Mouse (Mus musculus) inflammation-experienced regulatory T-cells, adult 6 months (primary cell): Measurements from ENCODE around the gene Scarb1. TPM values are rescaled to one million over a fixed set of nuclear protein-coding genes. Genes with fewer than 3 reads are reported as not detected.

Source experiments
- ATAC-seq: one replicate; pipeline ENCODE4 v1.8.0; 2017
- polyA plus RNA-seq, 3 experiments: library from polyadenylated mRNA; unstranded; fragments of 100-300 nt; shearing (Covaris generic); gene quantifications; one replicate each; pipeline ENCODE4 v1.2.1; 2017

Gene Scarb1
- polyA plus RNA-seq, 3 experiments from 2014 or later, result 3.7 to 11.8 (median 6.6) TPM

GRCm38 (mm10) chr5:125269399-125269798 is 71.5 kb downstream of the Scarb1 start:
- ATAC-seq, result no peak

GRCm38 (mm10) chr5:125268033-125268765 is 72.7 kb downstream of the Scarb1 start:
- ATAC-seq, result peak; percentile 58

GRCm38 (mm10) chr5:125267150-125267961 is 73.5 kb downstream of the Scarb1 start:
- no peak for ATAC-seq

- no peak for ATAC-seq
Measured at GRCm38 (mm10) chr5:125266128-125266527, 74.8 kb downstream of the Scarb1 start.

- no peak for ATAC-seq
Measured at GRCm38 (mm10) chr5:125264700-125265099, 76.2 kb downstream of the Scarb1 start.

GRCm38 (mm10) chr5:125262578-125262977 is 78.3 kb downstream of the Scarb1 start:
- ATAC-seq, result no peak

GRCm38 (mm10) chr5:125253917-125254316 is 87.0 kb downstream of the Scarb1 start:
- ATAC-seq, result no peak

- no peak for ATAC-seq
Measured at GRCm38 (mm10) chr5:125253448-125253847, 87.4 kb downstream of the Scarb1 start.

GRCm38 (mm10) chr5:125252664-125253063 is 88.2 kb downstream of the Scarb1 start:
- ATAC-seq, result no peak

GRCm38 (mm10) chr5:125251885-125252615 is 88.8 kb downstream of the Scarb1 start:
- ATAC-seq, result no peak

GRCm38 (mm10) chr5:125249187-125249586 is 91.7 kb downstream of the Scarb1 start:
- no peak for ATAC-seq

GRCm38 (mm10) chr5:125246711-125247110 is 94.2 kb downstream of the Scarb1 start:
- ATAC-seq, result no peak

- no peak for ATAC-seq
Measured at GRCm38 (mm10) chr5:125245534-125246151, 95.3 kb downstream of the Scarb1 start.

- no peak for ATAC-seq
Measured at GRCm38 (mm10) chr5:125244825-125245533, 95.9 kb downstream of the Scarb1 start.

- ATAC-seq, result no peak
Measured at GRCm38 (mm10) chr5:125243928-125244327, 97.0 kb downstream of the Scarb1 start.

- ATAC-seq, result no peak
Measured at GRCm38 (mm10) chr5:125242111-125242510, 98.8 kb downstream of the Scarb1 start.

GRCm38 (mm10) chr5:125241627-125242026 is 99.3 kb downstream of the Scarb1 start:
- no peak for ATAC-seq

GRCm38 (mm10) chr5:125240124-125240781 is 100.6 kb downstream of the Scarb1 start:
- no peak for ATAC-seq

- no peak for ATAC-seq
Measured at GRCm38 (mm10) chr5:125235874-125236273, 105.0 kb downstream of the Scarb1 start.

GRCm38 (mm10) chr5:125235398-125235797 is 105.5 kb downstream of the Scarb1 start:
- ATAC-seq, result no peak

GRCm38 (mm10) chr5:125234399-125234798 is 106.5 kb downstream of the Scarb1 start:
- no peak for ATAC-seq
